Mouse (Mus musculus) bone marrow, adult 2 months (tissue): ENCODE data around the gene Lin54.

Experiments
- CTCF ChIP-seq: fragments of 200-500 bp; IDR thresholded peaks from 2 replicates; pipeline ENCODE4 v1.5.1; 2011; ENCODE audit warnings: low read length, control low read depth; ENCODE audit not compliant: control insufficient read depth, insufficient read depth
- POLR2A ChIP-seq: fragments of 200-500 bp; IDR thresholded peaks from 2 replicates; pipeline ENCODE4 v1.6.1; 2011; ENCODE audit warnings: low read depth, mild to moderate bottlenecking, control low read depth, low read length, borderline replicate concordance; ENCODE audit not compliant: control insufficient read depth

DNA sequence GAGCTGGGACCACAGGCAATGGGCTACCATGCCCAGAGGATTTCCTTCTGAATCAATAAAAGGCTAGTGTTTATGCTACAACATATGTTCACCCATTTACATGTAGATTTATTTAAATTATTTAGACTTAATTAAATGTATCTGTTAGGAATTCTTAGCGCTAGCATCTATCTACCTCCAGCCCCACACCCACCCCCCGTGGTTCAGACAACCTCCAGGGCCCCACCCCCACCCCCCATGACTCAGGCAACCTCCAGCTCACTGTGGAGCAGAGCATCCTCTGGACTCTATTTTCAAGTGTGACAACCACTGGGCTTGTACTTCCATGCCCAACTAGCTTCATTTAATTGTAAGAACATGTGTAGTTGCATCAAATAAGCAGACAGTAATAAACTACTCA, 48.6 kb downstream of the Lin54 start:
- no peak for TF ChIP-seq CTCF
- TF ChIP-seq POLR2A: no peak
